Mouse (Mus musculus) MEL (cell line): ENCODE measurements around the gene Rab7. TPM values are rescaled to one million over a fixed set of nuclear protein-coding genes. Genes with fewer than 3 reads are reported as not detected.

ENCODE experiments used
- DNase-seq: peaks from one replicate; pipeline ENCODE4 v3.0.0; 2011; ENCODE audit warnings: low read depth, low spot score
- H3K27ac ChIP-seq: 2 replicates; pipeline ENCODE4 v1.5.1; 2012; ENCODE audit warnings: low read depth, mild to moderate bottlenecking, control low read depth, low read length, moderate library complexity; ENCODE audit not compliant: control insufficient read depth
- H3K27me3 ChIP-seq, 2 experiments: fragments of 150-350 bp in 1 of 2; sonication (generic) in 1 of 2; 2 replicates each; pipeline ENCODE4 v1.6.1; 2012; ENCODE audit warnings: low read length in 2 of 2, mild to moderate bottlenecking in 2 of 2, improper control_type of control experiment in 1 of 2, moderate library complexity in 1 of 2; ENCODE audit not compliant: insufficient read depth in 2 of 2, control insufficient read depth in 1 of 2
- H3K36me3 ChIP-seq, 2 experiments: 2 replicates each; pipeline ENCODE4 v1.6.1; 2012 to 2014; ENCODE audit warnings: low read length in 2 of 2, improper control_type of control experiment in 1 of 2, inconsistent platforms in 1 of 2, mild to moderate bottlenecking in 1 of 2; ENCODE audit not compliant: insufficient read depth in 2 of 2, control insufficient read depth in 1 of 2
- H3K4me1 ChIP-seq, 2 experiments: fragments of 150-350 bp in 1 of 2; sonication (generic) in 1 of 2; 2 replicates each; pipeline ENCODE4 v1.6.1; 2012; ENCODE audit warnings: low read length in 2 of 2, improper control_type of control experiment in 1 of 2, mild to moderate bottlenecking in 1 of 2; ENCODE audit not compliant: insufficient read depth in 2 of 2, control insufficient read depth in 1 of 2
- H3K4me3 ChIP-seq, 2 experiments: fragments of 150-350 bp in 1 of 2; sonication (generic) in 1 of 2; 2 replicates each; pipeline ENCODE4 v1.5.1; 2012; ENCODE audit warnings: low read depth in 2 of 2, low read length in 2 of 2, mild to moderate bottlenecking in 2 of 2, moderate library complexity in 2 of 2, control low read depth in 1 of 2, improper control_type of control experiment in 1 of 2; ENCODE audit not compliant: control insufficient read depth in 1 of 2, insufficient read depth in 1 of 2
- H3K79me2 ChIP-seq: 2 replicates; pipeline ENCODE4 v1.6.1; 2012; ENCODE audit warnings: mild to moderate bottlenecking, low read length, moderate library complexity; ENCODE audit not compliant: control insufficient read depth, poor library complexity, insufficient read depth
- H3K9ac ChIP-seq: 2 replicates; pipeline ENCODE4 v1.6.1; 2012; ENCODE audit warnings: low read depth, mild to moderate bottlenecking, control low read depth, low read length, moderate library complexity; ENCODE audit not compliant: control insufficient read depth, poor library complexity, severe bottlenecking
- H3K9me3 ChIP-seq: fragments of 150-350 bp; sonication (generic); replicated peaks from 2 replicates; pipeline ENCODE4 v1.6.1; 2012; ENCODE audit warnings: mild to moderate bottlenecking, low read length, improper control_type of control experiment, moderate library complexity; ENCODE audit not compliant: insufficient read depth
- CHD1 ChIP-seq: IDR thresholded peaks from 2 replicates; pipeline ENCODE4 v1.6.1; 2012; ENCODE audit warnings: low read depth, mild to moderate bottlenecking, inconsistent platforms, low read length, improper control_type of control experiment
- CHD2 ChIP-seq: IDR thresholded peaks from 2 replicates; pipeline ENCODE4 v1.6.1; 2011; ENCODE audit warnings: low read length, improper control_type of control experiment
- CTCF ChIP-seq, 3 experiments: IDR thresholded peaks in 2 of 3; conservative IDR thresholded peaks in 1 of 3; 2 replicates each; pipeline ENCODE4 v1.5.1; 2011 to 2012; ENCODE audit warnings: low read length in 3 of 3, low read depth in 2 of 3, mild to moderate bottlenecking in 2 of 3, improper control_type of control experiment in 1 of 3, inconsistent platforms in 1 of 3, mixed read lengths in 1 of 3, moderate library complexity in 1 of 3; ENCODE audit not compliant: control insufficient read depth in 1 of 3, insufficient read depth in 1 of 3, poor library complexity in 1 of 3, severe bottlenecking in 1 of 3
- ELF1 ChIP-seq: IDR thresholded peaks from 2 replicates; pipeline ENCODE4 v1.6.1; 2014; ENCODE audit warnings: low read depth, mild to moderate bottlenecking, inconsistent platforms, low read length, improper control_type of control experiment, moderate library complexity
- EP300 ChIP-seq, 2 experiments: IDR thresholded peaks; 2 replicates each; pipeline ENCODE4 v1.6.1; 2011; ENCODE audit warnings: improper control_type of control experiment in 2 of 2, low read length in 2 of 2, low read depth in 1 of 2, mild to moderate bottlenecking in 1 of 2
- GABPA ChIP-seq: IDR thresholded peaks from 2 replicates; pipeline ENCODE4 v1.6.1; 2012; ENCODE audit warnings: low read depth, mild to moderate bottlenecking, inconsistent platforms, low read length, improper control_type of control experiment, moderate library complexity
- KAT2A ChIP-seq: conservative IDR thresholded peaks from 2 replicates; pipeline ENCODE4 v1.6.1; 2012; ENCODE audit warnings: low read depth, low read length, improper control_type of control experiment, inconsistent platforms
- MAFK ChIP-seq: IDR thresholded peaks from 2 replicates; pipeline ENCODE4 v1.6.1; 2011; ENCODE audit warnings: low read depth, mild to moderate bottlenecking, low read length, improper control_type of control experiment, borderline replicate concordance
- MAX ChIP-seq: IDR thresholded peaks from 2 replicates; pipeline ENCODE4 v1.6.1; 2011; ENCODE audit warnings: low read length, improper control_type of control experiment
- MEF2A ChIP-seq: IDR thresholded peaks from 2 replicates; pipeline ENCODE4 v1.6.1; 2014; ENCODE audit warnings: low read depth, mild to moderate bottlenecking, inconsistent platforms, low read length, improper control_type of control experiment; ENCODE audit not compliant: poor library complexity, insufficient replicate concordance, severe bottlenecking; ENCODE audit errors: extremely low read depth
- MYC ChIP-seq: IDR thresholded peaks from 2 replicates; pipeline ENCODE4 v1.6.1; 2011; ENCODE audit warnings: low read depth, mild to moderate bottlenecking, low read length, improper control_type of control experiment, moderate library complexity
- NRF1 ChIP-seq: IDR thresholded peaks from 2 replicates; pipeline ENCODE4 v1.6.1; 2014; ENCODE audit warnings: low read depth, mild to moderate bottlenecking, inconsistent platforms, low read length, improper control_type of control experiment, moderate library complexity; ENCODE audit not compliant: poor library complexity, insufficient read depth, severe bottlenecking
- POLR2A ChIP-seq, 2 experiments: IDR thresholded peaks; 2 replicates each; pipeline ENCODE4 v1.6.1; 2011 to 2012; ENCODE audit warnings: low read length in 2 of 2, mild to moderate bottlenecking in 2 of 2, control low read depth in 1 of 2, improper control_type of control experiment in 1 of 2, low read depth in 1 of 2, moderate library complexity in 1 of 2; ENCODE audit not compliant: control insufficient read depth in 1 of 2, insufficient read depth in 1 of 2, poor library complexity in 1 of 2
- POLR2AphosphoS2 ChIP-seq: IDR thresholded peaks from 2 replicates; pipeline ENCODE4 v1.6.1; 2011; ENCODE audit warnings: low read length, improper control_type of control experiment
- RCOR1 ChIP-seq: IDR thresholded peaks from 2 replicates; pipeline ENCODE4 v1.6.1; 2012; ENCODE audit warnings: low read depth, mild to moderate bottlenecking, inconsistent platforms, low read length, improper control_type of control experiment
- TAL1 ChIP-seq: IDR thresholded peaks from 2 replicates; pipeline ENCODE4 v1.6.1; 2012; ENCODE audit warnings: mild to moderate bottlenecking, inconsistent platforms, low read length, moderate library complexity, mixed read lengths
- TCF12 ChIP-seq: IDR thresholded peaks from 2 replicates; pipeline ENCODE4 v1.6.1; 2014; ENCODE audit warnings: low read depth, mild to moderate bottlenecking, inconsistent platforms, low read length, improper control_type of control experiment, moderate library complexity
- UBTF ChIP-seq: IDR thresholded peaks from 2 replicates; pipeline ENCODE4 v1.6.1; 2012; ENCODE audit warnings: low read depth, mild to moderate bottlenecking, inconsistent platforms, low read length, improper control_type of control experiment, moderate library complexity, borderline replicate concordance; ENCODE audit not compliant: insufficient read depth
- ZKSCAN1 ChIP-seq: IDR thresholded peaks from 2 replicates; pipeline ENCODE4 v1.6.1; 2012; ENCODE audit warnings: low read depth, mild to moderate bottlenecking, inconsistent platforms, low read length, improper control_type of control experiment, moderate library complexity
- ZNF384 ChIP-seq: IDR thresholded peaks from 2 replicates; pipeline ENCODE4 v1.6.1; 2012; ENCODE audit warnings: low read depth, mild to moderate bottlenecking, inconsistent platforms, low read length, improper control_type of control experiment
- polyA plus RNA-seq, 2 experiments: library from polyadenylated mRNA; stranded (reverse) in 1 of 2; unstranded in 1 of 2; fragments of >175 nt in 1 of 2; fragments of >200 nt in 1 of 2; gene quantifications; 2 replicates each; pipeline versions ENCODE4 v1.2.1 to v1.2.4; 2012; ENCODE audit warnings: low replicate concordance in 2 of 2, low read depth in 1 of 2; ENCODE audit not compliant: insufficient read length in 2 of 2, insufficient read depth in 1 of 2, missing spikeins in 1 of 2
- total RNA-seq: library from RNA; depleted of rRNA; stranded (reverse); fragments of 300-350 nt; gene quantifications from 2 replicates; pipeline ENCODE4 v1.2.3, GENCODE M21; 2012

Rab7 gene
- total and polyA plus RNA-seq, 3 experiments, result 47.6 to 362 (median 234) TPM

- Histone ChIP-seq H3K36me3 (peaks cover 12 to 13% of the 10 kb centered on the region in 2 experiments), H3K4me1 (peaks cover 7 to 9% of the 10 kb centered on the region in 2 experiments; a peak in 3 of 4 replicates), H3K9ac (no peak overlapping the region), H3K27ac (no peak overlapping the region), H3K4me3 (no peak overlapping the region), H3K27me3 (no peaks in the 10 kb centered on the region), H3K9me3 (no peaks in the 10 kb centered on the region), H3K79me2 (peaks cover 75% of the 10 kb centered on the region)
- DNase-seq, result no peak
- TF ChIP-seq CHD2 (no peak), POLR2AphosphoS2 (no peak), MYC (no peak), ELF1 (no peak), MAFK (no peak)
These were observed 5.6 kb downstream of the Rab7 start for GRCm38 (mm10) chr6:88039426-88039825.

GRCm38 (mm10) chr6:88037471-88038045, 7.5 kb downstream of the Rab7 start:
- DNase-seq, result no peak
- Histone ChIP-seq H3K27me3 (no peaks in the 10 kb centered on the region), H3K4me1 (peaks cover 0 to 3% of the 10 kb centered on the region in 2 experiments; a peak in 1 of 4 replicates), H3K27ac (no peak overlapping the region)
- no peak for TF ChIP-seq TAL1
- TF ChIP-seq TCF12, result no peak
- TF ChIP-seq CHD1, result no peak
- TF ChIP-seq GABPA, result no peak
- no peak for TF ChIP-seq KAT2A
- no peak for TF ChIP-seq MYC
- no peak for TF ChIP-seq NRF1
- no peak for TF ChIP-seq POLR2A (IDR thresholded peaks at IDR 0.05; ENCODE audit: control insufficient read depth in 1 of 2, insufficient read depth in 1 of 2, low read depth in 1 of 2, low read length in 2 of 2, poor library complexity in 1 of 2)
- no peak for TF ChIP-seq ZNF384
- TF ChIP-seq CHD2, result no peak
- no peak for TF ChIP-seq UBTF
- no peak for TF ChIP-seq ELF1
- no peak for TF ChIP-seq ZKSCAN1
- no peak for TF ChIP-seq MAX
- TF ChIP-seq RCOR1, result no peak
- TF ChIP-seq MEF2A, result no peak
- TF ChIP-seq CTCF (IDR thresholded peaks at IDR 0.05 in 2 of 3, conservative IDR thresholded peaks at IDR 0.05 in 1 of 3; ENCODE audit: control insufficient read depth in 1 of 3, insufficient read depth in 1 of 3, low read depth in 2 of 3, low read length in 3 of 3, poor library complexity in 1 of 3, severe bottlenecking in 1 of 3), result no peak
- TF ChIP-seq EP300 (IDR thresholded peaks at IDR 0.05; ENCODE audit: low read depth in 1 of 2, low read length in 2 of 2), result no peak
- TF ChIP-seq, all 39 proteins: peak for 0
- no peak overlapping the region for H3K4me3 ChIP-seq
- H3K79me2 ChIP-seq, result peaks cover 62% of the 10 kb centered on the region
- H3K9ac ChIP-seq, result no peak overlapping the region
- H3K9me3 ChIP-seq, result no peaks in the 10 kb centered on the region
- peaks cover 1 to 12% of the 10 kb centered on the region in 2 experiments for H3K36me3 ChIP-seq
